Mouse (Mus musculus) naive thymus-derived CD4-positive, alpha-beta T cell, adult 2 months (primary cell): ENCODE results near the gene Ddah2.

Experiments used
- DNase-seq: peaks from one replicate; pipeline ENCODE4 v3.0.0-alpha.2; 2011; ENCODE audit warnings: low read depth

The Ddah2 gene

DNA sequence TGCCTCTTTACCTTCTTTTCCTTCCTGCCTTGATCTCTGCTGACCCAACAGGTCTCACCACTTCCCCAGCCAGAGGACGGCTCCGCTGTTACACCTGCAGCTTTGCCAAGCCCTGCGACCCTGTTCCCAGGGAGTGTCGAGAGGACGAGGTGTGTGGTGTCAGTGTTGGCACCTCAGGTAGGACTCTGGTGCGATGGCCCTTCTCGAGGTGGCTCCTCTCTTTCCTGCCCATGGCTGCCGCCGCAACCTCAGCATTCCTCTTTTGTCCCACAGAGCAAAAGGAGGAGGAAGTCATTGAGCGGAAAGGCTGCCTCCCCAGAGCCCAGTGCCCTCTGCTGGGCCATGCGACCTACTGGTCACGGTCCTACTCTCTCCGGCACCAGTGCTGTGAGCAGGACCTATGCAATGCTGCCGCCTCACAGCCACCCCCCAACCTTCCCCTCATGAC is 19.0 kb downstream of the Ddah2 start, which contains the start of gene Ly6g6d:
Gene Ly6g6d (minus strand): TSS at position 280 of the 448 bp plus-strand sequence.
- no peak for DNase-seq

DNA sequence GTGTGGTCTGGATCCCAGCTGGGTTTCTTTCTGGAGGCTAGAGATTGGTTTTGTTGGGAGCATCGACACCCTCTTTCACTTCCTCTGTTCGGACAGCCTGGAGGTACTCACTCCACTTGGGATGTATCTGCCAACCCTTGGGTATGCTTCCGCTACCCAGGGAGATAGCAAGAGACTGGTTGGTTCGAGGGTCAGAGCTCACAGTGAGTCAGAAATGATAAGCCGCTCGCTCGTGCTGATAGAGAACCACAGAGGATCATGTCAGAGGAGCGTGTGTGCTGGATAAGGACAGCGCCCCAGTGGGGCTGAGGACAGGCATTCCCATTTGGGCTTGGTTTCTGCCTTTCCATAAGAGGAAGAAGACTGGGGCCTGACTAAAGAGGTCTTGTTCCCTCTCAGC is 20.9 kb downstream of the Ddah2 start:
- no peak for DNase-seq

DNA sequence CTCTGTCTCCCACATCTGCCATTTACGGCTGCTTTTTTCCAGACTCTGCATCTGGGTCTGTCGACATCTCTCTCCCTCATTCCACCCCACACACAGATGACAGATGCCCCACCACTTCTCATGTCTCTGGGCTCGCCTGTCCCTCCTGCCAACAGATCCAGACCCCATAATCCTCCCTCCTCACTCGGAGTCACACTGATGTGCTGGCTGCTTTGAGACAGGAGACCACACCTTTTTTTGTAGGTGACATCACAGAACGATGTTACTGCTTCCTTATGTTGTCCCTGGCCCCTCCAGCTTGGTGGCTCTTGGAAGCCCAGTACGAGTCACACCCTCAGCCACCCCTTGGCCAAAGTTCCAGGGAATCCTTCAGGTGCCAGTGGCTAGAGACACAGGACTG is 21.4 kb downstream of the Ddah2 start:
- DNase-seq = no peak

DNA sequence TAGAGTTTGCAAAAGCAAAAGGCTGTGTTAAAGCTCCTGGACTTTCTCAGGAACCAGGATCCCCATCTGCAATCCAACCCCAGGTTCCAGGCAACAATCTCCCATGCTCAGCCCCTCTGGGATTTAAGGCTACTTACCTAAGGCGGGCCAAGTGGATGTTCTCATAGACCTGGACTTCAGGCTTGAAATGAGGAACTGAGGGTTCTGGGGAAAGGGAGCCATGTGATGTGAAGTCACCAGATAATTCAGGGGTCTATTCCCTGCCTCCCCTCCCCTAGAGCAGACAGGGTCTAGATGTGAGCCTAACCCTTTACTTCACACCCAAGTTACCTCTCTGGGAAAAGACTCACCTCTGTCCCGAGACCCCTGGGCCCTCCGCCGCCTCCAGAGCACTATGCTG is 21.9 kb downstream of the Ddah2 start:
- DNase-seq = no peak

DNA sequence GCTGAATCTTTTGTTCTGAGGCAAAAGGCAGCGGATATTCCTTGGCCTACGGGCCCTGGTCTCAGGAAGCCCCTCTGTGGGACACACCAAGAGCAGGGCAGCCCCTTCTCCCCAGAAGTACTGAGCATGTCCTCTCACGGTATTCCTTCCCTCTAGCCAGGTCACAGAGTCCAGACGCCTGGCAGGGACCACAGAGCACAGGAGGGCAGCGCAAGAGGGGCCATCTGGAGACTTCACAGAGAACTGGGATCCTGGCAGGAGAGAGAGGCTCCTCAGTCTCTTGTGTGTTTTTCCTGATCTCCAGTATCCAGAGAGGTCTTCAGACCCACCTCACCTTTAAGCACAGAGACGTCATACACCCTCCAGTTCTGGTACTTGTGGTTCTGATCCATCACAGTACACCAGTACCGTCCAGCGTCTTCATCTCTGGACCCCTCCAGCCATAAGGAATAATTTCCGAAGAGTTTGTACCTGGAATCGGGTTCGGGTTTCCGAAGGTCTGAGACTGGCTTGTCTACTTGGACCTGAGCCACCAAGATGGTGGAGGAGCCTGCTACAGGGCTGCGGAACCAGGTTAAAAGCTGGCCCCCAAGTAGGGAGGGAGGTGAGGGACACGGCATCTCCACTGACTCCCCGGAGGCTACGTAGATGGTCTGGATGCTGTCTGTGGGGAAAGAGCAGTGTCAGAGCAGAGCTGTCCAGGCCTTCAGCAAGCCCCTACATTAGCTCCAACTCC is 24.2 kb downstream of the Ddah2 start:
- no peak for DNase-seq

DNA sequence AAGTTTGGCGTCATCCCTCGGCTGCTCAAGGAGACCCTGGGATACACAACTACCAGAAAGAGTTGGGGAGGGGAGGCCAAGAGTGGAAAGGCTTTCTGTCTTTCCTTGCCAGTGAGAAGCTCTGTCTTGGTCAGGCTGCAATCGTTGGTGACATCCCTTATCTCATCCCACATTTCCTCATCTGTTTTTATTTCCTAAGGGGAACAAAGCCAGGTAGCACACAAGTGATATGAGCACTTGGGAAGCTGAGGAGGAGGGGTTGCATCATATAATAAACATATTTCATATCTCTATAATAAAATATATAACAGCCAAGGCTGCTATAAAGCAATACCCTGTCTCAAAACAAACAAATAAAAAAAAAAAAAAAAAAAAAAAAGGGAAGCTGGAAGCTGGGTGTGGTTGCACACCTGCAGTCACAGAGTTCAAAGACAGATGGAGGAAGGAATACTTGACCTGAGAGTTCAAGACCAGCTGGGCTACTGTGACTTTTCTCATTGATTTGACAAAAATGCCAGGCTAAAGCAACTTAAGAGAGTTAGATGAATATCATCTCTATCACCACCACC is 25.2 kb downstream of the Ddah2 start:
- no peak for DNase-seq

DNA sequence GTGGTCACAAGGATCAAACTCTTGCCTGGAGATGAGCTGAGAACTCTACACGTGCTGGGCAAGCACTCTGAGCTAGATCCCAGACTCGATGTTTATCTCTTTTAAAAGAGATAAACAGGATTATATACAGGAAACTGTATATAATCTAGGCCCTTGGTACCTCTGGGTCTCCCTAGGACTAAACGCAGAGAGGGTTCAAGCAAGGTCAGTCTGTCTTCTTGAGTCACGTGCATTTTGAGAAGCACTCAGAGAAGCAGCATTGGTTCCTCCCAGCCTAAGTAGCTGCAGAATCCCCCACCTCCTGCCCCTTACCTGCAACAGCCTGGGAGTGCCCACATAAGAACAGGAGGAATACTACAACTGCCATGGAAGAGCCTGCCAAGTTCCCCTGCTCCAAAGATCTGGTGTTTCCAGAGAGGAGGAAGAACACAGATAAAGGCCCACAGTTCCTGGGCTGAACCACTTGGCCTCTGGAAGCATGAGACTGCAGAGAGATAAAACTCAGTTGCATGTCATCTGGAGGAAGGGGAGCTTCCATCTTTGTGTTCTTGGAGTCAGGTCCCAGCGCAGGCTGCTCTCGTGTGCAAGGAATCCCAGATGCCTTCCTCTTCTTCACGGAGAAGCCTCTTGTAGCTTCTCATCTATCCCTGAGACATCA is 26.5 kb downstream of the Ddah2 start, which contains the start of gene Ly6g6f:
Gene Ly6g6f (minus strand): TSS at position 403 of the 658 bp plus-strand sequence.
- no peak for DNase-seq

DNA sequence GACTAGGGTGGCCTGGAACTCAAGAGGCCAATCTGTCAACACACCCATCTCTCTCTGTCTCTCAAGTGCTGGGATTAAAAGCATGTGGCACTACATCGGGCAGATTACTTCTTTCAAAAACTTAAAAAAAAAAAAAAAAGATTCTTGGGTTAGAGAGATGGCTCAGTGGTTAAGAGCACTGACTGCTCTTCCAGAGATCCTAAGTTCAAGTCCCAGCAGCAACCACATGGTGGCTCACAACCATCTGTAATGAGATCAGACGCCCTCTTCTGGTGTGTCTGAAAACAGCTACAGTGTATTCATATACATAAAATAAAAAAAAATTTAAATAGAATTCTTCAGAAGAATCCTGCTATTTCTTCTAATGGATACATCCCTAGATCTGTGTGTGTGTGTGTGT is 29.3 kb downstream of the Ddah2 start:
- DNase-seq = peak; percentile 35

DNA sequence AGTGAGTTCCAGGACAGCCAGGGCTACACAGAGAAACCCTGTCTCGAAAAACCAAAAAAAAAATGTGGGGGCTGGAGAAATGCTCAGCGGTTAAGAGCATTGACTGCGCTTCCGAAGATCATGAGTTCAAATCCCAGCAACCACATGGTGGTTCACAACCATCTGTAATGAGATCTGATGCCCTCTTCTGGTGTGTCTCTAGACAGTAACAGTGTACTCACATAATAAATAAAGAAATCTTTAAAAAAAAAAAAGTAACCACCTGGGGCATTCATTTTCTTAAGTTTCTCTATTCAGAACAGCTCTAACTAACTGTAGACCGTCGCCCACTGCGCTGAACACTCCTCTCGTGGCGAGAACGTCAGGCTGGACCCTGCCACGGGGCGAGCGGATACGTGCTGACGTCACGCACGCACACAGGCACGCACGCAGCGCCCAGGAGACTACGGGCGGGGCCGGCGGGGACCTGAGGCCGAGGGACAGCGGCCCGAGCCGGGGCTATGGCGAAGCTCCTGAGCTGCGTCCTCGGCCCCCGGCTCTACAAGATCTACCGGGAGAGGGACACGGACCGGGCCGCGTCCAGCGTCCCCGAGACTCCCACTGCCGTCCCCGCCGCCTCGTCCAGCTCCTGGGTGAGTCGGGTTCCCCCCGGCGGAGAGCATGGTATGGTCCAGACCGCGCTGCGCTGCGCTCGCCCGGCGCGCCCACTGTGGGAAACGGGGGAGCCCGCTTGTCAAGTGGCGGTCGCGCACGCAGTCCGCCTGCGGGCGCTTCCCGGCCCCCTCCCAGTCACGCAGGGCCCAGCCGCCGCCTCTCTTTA is 30.2 kb downstream of the Ddah2 start, which contains the start of gene Abhd16a:
Gene Abhd16a (plus strand): TSS at position 439 of the 820 bp plus-strand sequence.
- peak; percentile 97 for DNase-seq

DNA sequence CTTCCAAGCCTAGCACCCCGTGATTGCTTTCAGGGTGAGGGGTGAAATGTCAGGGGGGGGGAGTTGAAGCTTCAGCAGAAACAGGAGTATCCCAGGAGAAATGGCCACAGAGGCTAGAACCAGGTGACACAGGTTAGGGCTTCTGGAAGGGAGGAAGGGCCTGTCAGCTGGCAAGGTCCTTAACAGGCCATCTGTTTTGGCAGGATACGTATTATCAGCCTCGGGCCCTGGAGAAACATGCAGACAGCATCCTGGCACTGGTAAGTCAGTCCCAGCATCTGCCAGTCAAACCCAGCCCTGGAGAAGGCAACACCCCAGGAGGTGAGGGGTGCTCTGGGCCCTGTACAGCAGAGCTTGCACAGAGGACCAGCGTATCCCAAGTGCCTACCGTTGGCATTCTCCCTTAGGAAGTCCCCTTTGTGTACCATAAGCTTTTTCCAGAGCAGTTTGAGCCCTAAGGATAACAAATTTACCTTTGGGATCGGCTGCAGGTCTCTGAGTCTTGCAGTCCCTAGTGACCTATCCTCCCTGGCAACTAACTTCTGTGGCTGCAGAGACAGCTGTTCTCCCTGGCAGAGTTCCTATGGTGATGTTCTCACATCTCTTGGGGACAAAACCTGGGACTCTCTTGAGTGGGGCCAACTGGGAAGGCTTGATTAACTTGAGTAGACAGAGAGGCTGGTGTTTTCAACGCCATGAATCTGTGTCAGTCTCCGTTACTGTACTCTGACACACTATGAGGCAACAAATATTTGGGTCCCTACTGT is 31.5 kb downstream of the Ddah2 start:
- DNase-seq = peak; percentile 30

DNA sequence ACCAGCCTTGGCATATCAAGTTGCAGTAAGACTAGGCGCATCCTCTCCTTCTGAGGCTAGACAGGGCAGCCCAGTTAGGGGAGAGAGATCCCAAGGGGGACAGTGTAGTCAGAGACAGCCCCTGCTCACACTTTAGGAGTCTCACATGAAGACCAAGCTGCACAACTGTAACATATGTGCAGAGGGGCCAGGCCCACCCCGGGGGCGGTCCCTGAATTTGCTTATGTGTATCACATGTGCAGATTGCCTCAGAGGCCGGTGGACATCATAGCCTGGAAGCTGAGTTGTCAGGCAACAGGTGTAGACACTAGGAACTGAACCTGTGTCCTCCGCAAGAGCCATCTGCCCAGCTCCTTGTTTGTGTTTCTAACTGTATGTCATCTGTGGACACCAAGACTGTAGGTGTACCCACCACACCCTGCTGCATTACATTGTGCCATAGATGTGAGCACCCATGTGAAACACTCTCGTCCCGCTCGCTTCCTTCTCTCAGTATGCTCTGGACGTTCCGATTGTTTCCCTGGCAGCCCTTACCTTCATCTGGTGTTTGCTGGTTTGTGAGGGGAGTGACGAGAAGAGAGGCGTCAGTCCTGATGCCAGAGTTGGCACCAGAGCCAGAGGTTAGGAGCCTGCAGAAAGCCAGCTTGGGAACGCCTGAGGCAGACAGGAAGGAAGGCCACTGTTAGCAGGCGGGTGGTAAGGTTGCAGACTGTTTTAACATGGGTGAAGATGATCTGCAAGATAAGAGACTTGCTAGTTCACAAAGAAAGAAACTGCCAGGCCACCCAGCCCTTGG is 33.8 kb downstream of the Ddah2 start:
- no peak for DNase-seq

DNA sequence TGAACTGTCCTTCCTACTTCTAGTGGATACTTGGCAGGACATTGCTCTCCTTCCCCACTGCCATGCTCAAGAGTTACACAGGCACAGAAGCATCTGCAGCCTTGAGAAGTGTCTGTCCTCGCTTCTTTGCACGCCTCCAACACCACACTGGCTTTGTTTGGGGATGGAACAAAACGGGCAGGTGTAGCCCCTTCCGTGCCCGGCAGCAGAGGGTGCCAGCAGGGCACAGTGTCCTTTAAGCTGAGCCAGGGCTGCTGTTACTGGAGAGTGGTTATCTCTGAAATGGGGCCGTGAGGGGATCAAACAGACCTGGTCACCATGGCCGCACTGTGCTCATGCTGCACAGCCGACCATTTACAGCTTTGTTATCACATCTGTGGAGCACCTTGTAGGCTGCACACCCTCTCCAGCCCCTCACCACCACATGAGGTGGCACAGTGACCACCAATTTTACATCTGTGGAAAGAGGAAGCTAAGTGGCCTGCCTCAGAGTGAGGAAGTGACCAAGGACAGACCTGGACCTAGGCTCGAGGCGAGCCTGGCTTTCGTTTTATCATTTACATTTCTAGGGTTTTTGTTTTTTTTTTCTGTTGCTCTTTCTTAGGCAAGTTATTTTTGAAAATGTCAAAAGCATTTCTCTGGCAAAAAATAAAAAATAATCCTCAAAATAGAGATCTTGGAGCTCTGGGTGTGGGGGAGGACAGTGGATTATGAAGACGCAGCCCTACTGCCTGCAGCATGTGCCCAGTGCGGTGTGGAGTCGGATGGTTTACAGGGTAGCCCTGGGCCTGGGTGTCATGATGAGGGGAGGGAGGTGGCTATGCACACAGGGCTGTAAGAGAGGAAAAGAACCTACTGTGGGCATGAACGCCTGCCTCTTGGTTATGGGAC is 35.9 kb downstream of the Ddah2 start:
- DNase-seq = no peak

DNA sequence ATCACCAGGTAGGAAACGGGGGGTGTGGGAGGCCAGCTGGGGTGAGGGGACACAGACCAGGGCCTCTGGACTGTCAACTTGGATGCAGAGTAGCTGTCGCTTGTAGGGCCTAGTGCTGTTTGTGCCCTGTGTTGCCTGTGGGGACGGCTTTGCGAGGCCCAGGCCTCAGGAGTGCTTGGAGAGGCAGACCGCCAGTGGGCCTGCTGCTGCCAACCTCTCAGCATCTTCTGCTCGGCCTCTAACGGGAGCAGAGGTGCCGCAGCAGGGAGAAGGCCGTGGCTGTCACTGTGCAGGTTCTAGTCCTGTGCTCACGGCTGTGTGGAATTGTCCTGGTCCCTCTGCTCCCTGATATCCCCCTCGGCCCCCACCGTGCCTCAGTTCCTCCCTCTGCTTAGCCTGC is 37.8 kb downstream of the Ddah2 start:
- DNase-seq = no peak

DNA sequence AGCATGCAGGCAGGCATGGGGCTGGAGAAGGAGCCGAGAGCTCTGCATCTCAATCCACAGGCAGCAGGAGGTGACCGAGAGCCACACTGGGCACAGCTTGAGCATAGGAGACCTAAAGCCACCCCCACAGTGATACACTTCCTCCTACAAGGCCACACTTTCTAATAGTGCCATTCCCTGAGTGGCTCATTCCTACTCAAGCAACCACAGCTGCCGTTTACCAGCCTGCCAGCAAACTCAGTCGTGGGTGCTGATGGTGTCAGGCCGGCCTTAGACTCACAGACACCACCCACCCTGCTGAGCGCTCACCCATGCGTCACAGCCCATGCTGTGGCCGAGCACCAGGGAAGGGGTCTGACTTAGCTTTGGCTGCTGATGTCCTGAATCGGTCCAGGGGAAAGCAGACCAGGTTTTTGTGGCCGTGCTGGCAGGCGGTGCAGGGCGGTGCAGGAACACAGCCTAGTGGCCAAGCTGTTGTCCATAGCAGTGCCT is 38.4 kb downstream of the Ddah2 start:
- DNase-seq = no peak

DNA sequence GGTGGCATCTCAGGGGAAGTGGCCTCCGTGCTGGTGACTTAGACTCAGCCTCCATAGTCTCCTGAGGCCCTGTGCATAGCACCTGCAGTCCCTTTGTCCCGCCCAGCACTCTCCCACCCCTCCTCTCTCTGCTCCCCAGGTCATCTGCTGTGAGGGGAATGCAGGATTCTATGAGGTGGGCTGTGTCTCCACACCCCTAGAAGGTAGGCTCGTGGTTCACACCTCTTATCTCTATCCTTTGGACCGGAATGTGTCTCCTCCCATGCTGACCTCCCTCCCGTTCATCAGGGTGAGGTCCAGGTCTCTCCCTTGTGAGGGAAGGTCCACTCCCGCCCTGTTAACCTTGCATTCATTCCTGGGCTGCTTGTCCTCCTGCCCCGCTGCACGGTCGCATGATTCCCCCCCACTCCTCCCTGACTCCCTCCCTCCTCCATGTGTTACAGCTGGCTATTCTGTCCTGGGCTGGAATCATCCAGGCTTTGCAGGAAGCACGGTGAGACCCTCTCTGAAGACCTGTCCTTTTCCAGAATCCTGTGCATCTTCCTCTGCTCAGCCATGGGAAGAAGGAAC is 41.4 kb downstream of the Ddah2 start:
- no peak for DNase-seq

DNA sequence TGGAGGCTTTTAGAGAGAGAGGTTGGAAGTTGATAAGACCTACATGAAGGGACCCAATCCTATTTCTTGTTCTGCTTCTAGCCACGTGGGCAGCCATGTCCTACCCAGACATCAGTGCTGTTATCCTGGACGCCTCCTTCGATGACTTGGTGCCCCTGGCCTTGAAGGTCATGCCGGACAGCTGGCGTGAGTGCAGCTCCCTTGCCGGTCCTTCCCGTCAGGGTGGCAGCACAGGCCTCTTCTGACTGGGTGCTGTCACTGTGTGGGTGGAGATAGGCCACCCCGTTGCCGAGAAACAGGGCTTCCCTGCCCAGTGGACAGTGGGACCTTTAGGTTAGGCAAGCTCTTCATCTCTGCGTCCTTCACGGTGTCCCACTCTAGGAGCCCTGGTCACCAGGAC is 42.3 kb downstream of the Ddah2 start:
- DNase-seq = no peak

DNA sequence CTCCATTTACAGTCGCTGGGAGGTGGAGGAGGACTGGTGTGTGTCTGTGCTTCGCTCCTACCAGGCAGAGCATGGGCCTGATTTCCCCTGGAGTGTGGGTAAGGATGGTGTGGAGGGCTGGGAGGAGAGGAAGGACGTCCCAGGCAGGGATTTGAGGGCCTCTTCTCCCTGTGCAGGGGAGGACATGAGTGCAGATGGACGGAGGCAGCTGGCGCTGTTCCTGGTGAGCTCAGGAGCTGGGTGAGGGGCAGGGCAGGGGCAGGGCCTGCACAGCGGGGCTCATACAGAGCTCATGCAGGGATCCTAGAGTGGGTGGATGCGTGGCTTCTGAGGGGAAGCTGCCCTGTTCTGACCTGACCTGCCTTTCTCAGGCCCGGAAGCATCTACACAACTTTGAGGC is 43.5 kb downstream of the Ddah2 start:
- DNase-seq = no peak

DNA sequence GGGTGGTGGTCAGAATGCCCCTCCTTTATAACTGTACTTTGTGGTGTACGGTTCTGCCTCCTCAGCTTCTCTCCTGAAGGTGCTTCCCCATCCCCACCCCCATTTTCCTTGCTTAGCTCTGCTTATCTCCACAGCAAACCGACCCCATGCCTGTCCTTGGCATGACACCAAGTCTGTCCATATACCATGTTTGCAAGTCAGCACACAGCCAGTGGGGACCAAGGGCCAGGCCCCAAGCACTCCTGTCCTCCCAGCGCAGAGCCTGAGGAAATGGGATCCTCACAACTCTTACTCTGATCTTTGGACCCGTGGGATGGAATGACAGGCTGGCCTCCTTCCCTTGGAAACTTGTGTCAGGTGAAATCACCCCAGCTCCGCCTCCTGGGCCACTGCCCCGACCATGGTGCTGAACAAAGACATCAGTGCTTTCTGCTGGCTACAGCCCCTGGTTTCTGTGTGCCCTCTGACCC is 44.4 kb downstream of the Ddah2 start:
- no peak for DNase-seq

DNA sequence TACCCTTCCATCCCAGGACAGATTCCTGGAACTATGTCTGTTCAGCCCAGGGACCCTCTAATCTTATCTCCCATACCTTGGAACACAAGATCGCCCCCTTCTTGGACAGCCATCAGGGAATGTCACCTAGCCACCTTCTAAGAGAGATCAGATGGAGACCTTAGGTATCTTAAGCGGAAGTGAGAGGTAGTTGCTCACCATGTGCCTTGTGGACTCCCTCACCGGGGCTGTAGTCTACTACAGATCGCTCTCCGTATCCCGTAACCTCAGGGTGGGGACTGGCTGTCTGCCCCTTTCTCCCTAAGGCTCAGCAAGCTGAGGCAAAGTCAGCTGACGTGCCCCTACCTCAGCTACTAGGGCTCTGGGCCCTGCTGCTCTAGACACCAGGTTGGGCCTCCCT is 45.2 kb downstream of the Ddah2 start:
- no peak for DNase-seq
